Mouse (Mus musculus) lung, embryonic 15.5 days (tissue): ENCODE data around the gene Zbtb34. TPM values are rescaled to one million over a fixed set of nuclear protein-coding genes. Genes with fewer than 3 reads are reported as not detected.

ENCODE experiments used
- ATAC-seq: fragments of 200-750 bp; cut with Nextera tagmentation; 2 replicates; pipeline ENCODE4 v1.8.0; 2017; ENCODE audit warnings: moderate number of reproducible peaks, borderline replicate concordance; ENCODE audit not compliant: low FRiP score, low TSS enrichment; ENCODE audit errors: extremely low read depth
- H3K27ac ChIP-seq: fragments of 300-500 bp; sonication (generic); 2 replicates; pipeline ENCODE4 v1.5.1; 2015; ENCODE audit warnings: moderate library complexity, mild to moderate bottlenecking, inconsistent platforms
- H3K27me3 ChIP-seq: fragments of 300-500 bp; sonication (generic); 2 replicates; pipeline ENCODE4 v1.6.1; 2015; ENCODE audit warnings: inconsistent platforms
- H3K36me3 ChIP-seq: fragments of 300-500 bp; sonication (generic); 2 replicates; pipeline ENCODE4 v1.6.1; 2015; ENCODE audit warnings: inconsistent platforms
- H3K4me1 ChIP-seq: fragments of 300-500 bp; sonication (generic); 2 replicates; pipeline ENCODE4 v1.6.1; 2015; ENCODE audit warnings: inconsistent platforms
- H3K4me2 ChIP-seq: fragments of 300-500 bp; sonication (generic); 2 replicates; pipeline ENCODE4 v1.6.1; 2015; ENCODE audit warnings: inconsistent platforms, mild to moderate bottlenecking, moderate library complexity
- H3K4me3 ChIP-seq: fragments of 300-500 bp; sonication (generic); 2 replicates; pipeline ENCODE4 v1.5.1; 2015; ENCODE audit warnings: mild to moderate bottlenecking, inconsistent platforms
- H3K9ac ChIP-seq: fragments of 300-500 bp; sonication (generic); 2 replicates; pipeline ENCODE4 v1.6.1; 2015; ENCODE audit warnings: inconsistent platforms
- H3K9me3 ChIP-seq: fragments of 300-500 bp; sonication (generic); 2 replicates; pipeline ENCODE4 v1.6.1; 2016; ENCODE audit warnings: inconsistent platforms
- WGBS: fragments of 180-500 bp; shearing (Covaris S2); methylation state at CpG from one replicate; pipeline ENCODE4 v1.1.7; 2015; 5-methylcytosine and 5-hydroxymethylcytosine counted together
- polyA plus RNA-seq: library from polyadenylated mRNA; unstranded; fragments of >200 nt; fragmentation: Nextera tagmentation; extraction: Ambion mirVana; gene quantifications from 2 replicates; pipeline ENCODE4 v1.2.1, GENCODE M21; 2015

Zbtb34 gene
- 6.6 and 7.5 TPM in 2 replicates for polyA plus RNA-seq

DNA sequence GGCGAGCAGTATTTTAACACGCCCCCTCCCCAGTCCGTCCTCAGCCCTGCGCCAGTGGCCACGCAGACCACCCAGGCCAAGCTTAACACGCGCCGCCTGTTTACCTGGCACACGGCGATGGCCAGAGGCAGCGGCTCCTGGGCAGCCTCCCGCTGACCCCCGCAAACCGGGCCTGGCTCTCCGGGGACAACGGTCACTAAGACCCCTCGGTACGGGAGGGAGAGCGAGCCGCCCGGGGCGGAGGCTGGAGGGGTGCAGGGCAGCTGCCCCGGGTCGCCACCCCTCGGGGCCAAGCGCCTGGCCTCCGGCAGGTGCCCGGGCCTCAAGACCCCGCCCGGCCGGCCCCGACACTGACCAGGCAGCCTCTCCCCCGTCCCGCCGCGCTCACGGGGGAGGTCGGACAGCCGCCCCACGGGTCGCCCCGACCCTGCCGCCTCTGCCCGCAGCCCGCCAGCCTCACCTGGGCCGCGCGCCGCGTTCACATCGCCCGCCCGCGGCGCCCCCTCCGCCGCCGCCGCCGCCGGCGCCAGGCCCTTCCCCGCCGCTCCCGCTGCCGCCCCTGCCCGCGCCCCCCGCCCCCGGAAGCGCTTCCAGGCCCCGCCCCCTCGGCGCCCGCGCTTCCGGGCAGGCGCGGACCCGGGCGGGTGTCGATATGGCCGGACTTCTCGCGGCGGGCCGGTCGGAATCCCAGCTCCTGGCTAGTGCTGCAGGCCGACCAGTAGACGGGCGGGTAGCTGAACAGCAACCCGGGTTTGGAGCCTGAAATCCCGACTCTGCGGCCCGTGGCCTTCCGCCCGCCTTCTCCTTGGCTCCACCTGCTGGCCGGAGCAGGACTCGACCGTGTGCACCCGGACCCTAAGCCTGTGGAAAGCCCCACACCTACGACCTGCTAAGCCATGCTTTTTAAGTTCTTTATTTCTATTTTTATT lies at the start of gene Zbtb34:
Zbtb34 (minus strand) TSS at position 554 of the 929 bp plus-strand sequence.
- Histone ChIP-seq H3K9me3 (no peaks in the 10 kb centered on the region), H3K27me3 (no peaks in the 10 kb centered on the region), H3K4me3 (peak within 1 kb of the TSS; percentile 83), H3K4me1 (peaks cover 41% of the 10 kb centered on the region), H3K36me3 (peaks cover 16% of the 10 kb centered on the region), H3K27ac (peak within 1 kb of the TSS; percentile 84), H3K9ac (peak within 1 kb of the TSS; percentile 87), H3K4me2 (peak within 1 kb of the TSS; percentile 64)
- under 1% methylated on average over 63 of the region's 102 CpGs for WGBS
- peak; percentile 64 for ATAC-seq

DNA sequence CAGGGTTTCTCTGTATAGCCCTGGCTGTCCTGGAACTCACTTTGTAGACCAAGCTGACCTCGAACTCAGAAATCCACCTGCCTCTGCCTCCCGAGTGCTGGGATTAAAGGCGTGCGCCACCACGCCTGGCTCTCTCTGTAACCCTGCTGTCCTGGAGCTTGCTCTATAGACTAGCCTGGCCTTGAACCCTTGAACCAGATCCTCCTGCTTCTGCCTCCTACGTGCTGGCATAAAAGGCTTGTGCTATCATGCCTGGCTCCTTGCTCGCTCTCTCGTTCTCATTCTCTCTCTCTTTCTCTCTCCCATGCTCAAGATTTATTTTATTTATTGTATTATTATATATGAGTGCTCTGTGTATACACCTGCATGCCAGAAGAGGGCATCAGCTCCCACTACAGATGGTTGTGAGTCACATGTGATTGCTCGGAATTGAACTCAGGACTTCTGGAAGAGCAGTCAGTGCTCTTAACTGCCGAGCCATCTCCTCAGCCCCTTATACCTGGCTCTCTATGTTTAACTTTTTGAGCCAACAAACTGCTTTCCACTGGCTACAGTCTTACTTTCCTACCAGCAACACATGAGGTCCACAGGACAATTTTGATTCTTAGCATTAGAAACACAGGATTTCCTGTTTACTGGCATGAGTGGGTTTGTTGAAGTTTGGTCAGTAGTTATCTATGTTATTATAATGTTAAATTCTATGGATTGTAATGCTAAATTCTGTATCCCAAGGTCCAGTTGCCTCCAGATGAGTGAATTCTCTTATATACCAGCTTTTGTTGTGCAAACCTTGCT lies 47.0 kb upstream of the Zbtb34 start:
- H3K4me3 ChIP-seq, result no peak overlapping the region

DNA sequence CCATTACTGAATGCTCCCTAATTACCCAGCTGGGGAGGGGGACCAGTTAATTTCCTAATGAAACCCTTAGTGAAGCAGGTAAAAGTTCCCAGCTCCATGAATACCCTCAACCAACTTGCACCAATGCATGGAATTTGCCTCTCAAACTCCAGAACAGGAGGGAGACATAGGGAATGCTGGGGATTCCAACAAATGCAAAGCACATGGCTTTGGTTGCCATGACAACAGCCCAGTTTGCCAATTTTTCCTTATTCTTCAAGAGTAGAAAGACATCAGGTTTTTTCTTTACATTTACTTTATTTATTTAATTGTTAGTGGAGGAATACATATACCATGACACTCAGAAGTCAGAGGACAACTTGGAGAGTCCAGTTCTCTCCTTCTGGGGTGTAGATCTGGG lies 44.8 kb upstream of the Zbtb34 start:
- Histone ChIP-seq H3K4me3 (no peak overlapping the region), H3K9ac (no peak overlapping the region), H3K27ac (no peak overlapping the region), H3K4me1 (no peaks in the 10 kb centered on the region), H3K27me3 (no peaks in the 10 kb centered on the region; the same call in none of the 2 replicates), H3K4me2 (no peak overlapping the region), H3K9me3 (no peaks in the 10 kb centered on the region), H3K36me3 (no peaks in the 10 kb centered on the region)
- ATAC-seq, result no peak

More for the DNA sequence above, 47.0 kb upstream of the Zbtb34 start:
- H3K27ac ChIP-seq, result no peak overlapping the region
- no peak overlapping the region for H3K4me2 ChIP-seq
- 84% methylated on average over 10 of the region's 10 CpGs for WGBS
- no peak for ATAC-seq
- no peaks in the 10 kb centered on the region for H3K4me1 ChIP-seq
- no peaks in the 10 kb centered on the region; the same call in 1 of the 2 replicates for H3K27me3 ChIP-seq
- no peaks in the 10 kb centered on the region for H3K9me3 ChIP-seq
- no peak overlapping the region for H3K9ac ChIP-seq
- H3K36me3 ChIP-seq, result no peaks in the 10 kb centered on the region

DNA sequence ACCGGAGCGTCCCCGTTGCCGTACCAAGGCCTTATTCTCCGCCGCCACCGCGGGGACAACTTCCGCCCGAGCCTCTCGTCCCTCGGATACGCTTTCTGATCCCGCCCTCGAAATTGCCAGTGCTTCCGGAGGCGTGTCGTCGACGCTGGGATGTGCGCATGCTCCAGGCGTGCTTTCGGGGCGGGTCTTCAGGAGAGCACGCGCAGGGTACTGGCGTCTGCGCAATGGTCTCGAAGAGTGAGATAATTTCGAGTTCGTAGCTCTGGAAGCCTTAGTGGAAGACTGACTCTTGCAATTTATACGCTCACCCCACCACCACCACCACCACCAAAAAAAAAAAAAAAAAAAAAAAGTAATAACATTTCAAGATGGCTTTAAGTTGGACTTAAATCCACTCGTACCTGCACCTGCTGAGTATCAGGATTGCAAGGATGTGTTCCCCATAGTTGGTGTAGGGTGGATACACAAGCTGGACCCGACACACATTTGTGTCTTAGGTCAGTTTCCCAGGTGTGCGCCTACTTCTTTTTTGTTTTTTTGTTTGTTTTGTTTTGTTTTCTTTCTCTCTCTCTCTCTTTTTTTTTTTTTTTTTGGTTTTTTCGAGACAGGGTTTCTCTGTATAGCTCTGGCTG lies 37.5 kb upstream of the Zbtb34 start, which contains the start of gene Zbtb43:
Zbtb43 (minus strand) TSS at position 94 of the 632 bp plus-strand sequence.
- WGBS, result 5% methylated on average over 36 of the region's 36 CpGs
- H3K4me3 ChIP-seq, result peak within 1 kb of the TSS; percentile 92
- peak; percentile 94 for ATAC-seq
- no peaks in the 10 kb centered on the region for H3K9me3 ChIP-seq
- peaks cover 4% of the 10 kb centered on the region for H3K27me3 ChIP-seq
- peak within 1 kb of the TSS; percentile 36 for H3K27ac ChIP-seq
- peak within 1 kb of the TSS; percentile 80 for H3K4me2 ChIP-seq
- peaks cover 21% of the 10 kb centered on the region for H3K4me1 ChIP-seq
- peaks cover 8% of the 10 kb centered on the region; the same call in 1 of the 2 replicates for H3K36me3 ChIP-seq
- H3K9ac ChIP-seq, result peak within 1 kb of the TSS; percentile 88

DNA sequence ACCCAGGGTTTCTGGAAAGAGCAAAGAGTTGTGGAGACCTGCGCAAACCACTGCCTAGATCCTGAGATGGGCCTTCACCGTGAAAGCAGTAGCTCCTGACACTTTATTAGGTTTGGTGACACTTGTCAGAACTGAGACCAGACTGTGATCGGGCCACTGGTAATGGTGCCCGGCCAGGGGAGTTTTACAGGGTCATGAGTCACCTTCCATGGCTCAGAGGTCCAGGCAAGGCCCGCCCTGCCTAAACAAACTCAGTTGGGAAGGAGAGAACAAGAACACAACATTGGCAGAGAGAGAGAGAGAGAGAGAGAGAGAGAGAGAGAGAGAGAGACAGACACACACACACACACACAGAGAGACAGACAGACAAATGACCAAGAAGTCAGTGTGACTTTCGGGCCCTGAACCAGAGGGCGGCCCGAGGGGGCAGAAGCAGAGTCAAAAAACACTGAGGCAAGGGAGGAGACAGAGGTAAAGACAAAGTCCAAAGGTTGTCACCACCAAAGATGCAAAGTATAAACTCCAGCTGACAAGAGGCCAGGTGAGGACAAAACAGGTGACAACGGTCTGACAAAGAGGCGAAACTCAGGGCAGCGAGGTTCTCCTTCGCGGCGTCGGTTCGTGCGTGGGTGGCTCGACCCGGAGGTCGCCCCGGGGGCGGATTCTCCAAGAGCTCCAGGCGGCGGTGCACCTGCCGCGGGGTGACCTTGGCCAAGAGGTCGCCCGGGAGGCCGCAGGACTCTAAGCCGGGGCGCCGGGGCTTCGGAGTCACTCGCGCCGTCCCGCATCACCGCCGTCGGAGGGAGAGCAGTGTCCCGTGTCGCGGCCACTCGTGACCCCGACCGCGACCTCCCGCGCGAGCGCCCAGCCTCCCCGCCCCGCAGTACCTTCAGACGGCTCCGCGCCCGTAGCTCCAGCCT lies 36.7 kb upstream of the Zbtb34 start:
- no peak; the same call in 1 of the 2 replicates for ATAC-seq
- WGBS, result 4% methylated on average over 52 of the region's 57 CpGs

DNA sequence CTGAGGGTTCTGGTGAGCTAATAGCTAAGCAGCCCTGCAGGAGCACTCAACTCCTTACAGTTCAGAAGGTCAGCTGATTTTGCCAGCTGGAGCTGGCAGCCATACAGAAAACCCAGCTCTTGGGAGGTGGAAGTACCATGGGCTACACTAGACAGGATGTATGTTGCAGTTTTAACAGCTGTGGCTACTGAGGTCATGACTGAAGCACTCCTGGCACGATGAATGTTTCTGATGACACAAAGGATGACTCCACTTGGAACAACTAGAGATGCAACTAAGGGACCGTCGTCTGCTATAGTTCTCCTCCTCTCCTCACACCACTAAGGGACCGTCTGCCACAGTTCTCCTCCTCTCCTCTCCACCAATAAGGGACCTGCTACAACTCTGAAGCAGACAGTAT lies 34.8 kb upstream of the Zbtb34 start:
- H3K27ac ChIP-seq, result no peak overlapping the region
- WGBS, result 75% methylated on average over 4 of the region's 4 CpGs
- ATAC-seq, result no peak
- peaks cover 17% of the 10 kb centered on the region for H3K36me3 ChIP-seq
- H3K4me2 ChIP-seq, result 0 out of 2 replicates have a peak overlapping the region, but pooled peaks have one; percentile 0
- no peaks in the 10 kb centered on the region for H3K9me3 ChIP-seq
- peaks cover 21% of the 10 kb centered on the region for H3K4me1 ChIP-seq
- H3K9ac ChIP-seq, result no peak overlapping the region
- H3K4me3 ChIP-seq, result no peak overlapping the region
- H3K27me3 ChIP-seq, result peaks cover 4% of the 10 kb centered on the region; the same call in 1 of the 2 replicates

More for the DNA sequence above, 36.7 kb upstream of the Zbtb34 start:
- H3K27ac ChIP-seq, result peak overlapping the region; percentile 36
- no peaks in the 10 kb centered on the region for H3K9me3 ChIP-seq
- peak overlapping the region; percentile 80 for H3K4me2 ChIP-seq
- peak overlapping the region; percentile 92 for H3K4me3 ChIP-seq
- peaks cover 4% of the 10 kb centered on the region for H3K27me3 ChIP-seq
- H3K36me3 ChIP-seq, result peaks cover 13% of the 10 kb centered on the region
- H3K9ac ChIP-seq, result peak overlapping the region; percentile 88
- peaks cover 21% of the 10 kb centered on the region for H3K4me1 ChIP-seq

DNA sequence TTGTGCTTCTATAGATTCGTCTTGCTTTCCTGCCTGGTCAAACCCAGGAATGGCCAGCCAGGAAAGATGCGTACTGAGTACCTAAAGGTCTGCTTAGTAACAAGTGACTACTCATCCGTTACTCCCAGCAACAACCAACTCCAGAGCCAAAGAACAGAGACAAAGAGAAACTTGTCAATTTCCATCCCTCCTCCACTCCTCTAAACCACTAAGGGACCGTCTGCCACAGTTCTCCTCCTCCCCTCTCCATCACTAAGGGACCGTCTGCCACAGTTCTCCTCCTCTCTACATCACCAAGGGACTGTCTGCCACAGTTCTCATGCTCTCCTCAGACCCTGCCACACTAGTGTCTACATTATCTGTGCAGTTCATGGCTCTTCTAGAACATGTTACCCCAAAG lies 34.1 kb upstream of the Zbtb34 start:
- no peak overlapping the region for H3K4me3 ChIP-seq
- no peak overlapping the region for H3K27ac ChIP-seq
- peaks cover 4% of the 10 kb centered on the region; the same call in 1 of the 2 replicates for H3K27me3 ChIP-seq
- peaks cover 17% of the 10 kb centered on the region for H3K36me3 ChIP-seq
- no peak for ATAC-seq
- WGBS, result 72% methylated on average over 5 of the region's 5 CpGs
- no peak overlapping the region for H3K4me2 ChIP-seq
- H3K9ac ChIP-seq, result no peak overlapping the region
- H3K4me1 ChIP-seq, result peaks cover 21% of the 10 kb centered on the region
- no peaks in the 10 kb centered on the region for H3K9me3 ChIP-seq

DNA sequence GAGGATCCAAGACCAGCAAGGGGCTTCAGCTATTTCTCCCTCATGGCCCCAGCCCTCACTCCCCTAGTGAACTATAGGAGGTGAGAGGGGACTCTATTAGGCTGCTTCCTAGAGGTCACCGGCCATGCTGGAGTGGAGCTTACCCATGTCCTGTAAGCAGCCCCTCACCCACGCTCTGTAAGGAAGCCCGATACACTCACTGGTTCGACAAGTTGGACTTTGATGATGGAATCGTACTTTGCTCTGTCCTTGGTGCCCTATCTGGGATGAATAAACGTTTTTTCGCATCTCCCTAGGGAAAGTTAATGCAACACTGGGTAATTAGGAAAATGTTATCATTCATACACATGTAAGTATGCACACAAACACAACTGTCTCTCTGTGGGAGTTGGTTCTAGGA lies 30.9 kb upstream of the Zbtb34 start:
- H3K27ac ChIP-seq, result no peak overlapping the region
- peaks cover 13% of the 10 kb centered on the region for H3K4me1 ChIP-seq
- H3K9ac ChIP-seq, result no peak overlapping the region
- H3K9me3 ChIP-seq, result no peaks in the 10 kb centered on the region
- H3K4me2 ChIP-seq, result no peak overlapping the region
- H3K4me3 ChIP-seq, result no peak overlapping the region
- H3K27me3 ChIP-seq, result no peaks in the 10 kb centered on the region
- ATAC-seq, result no peak
- H3K36me3 ChIP-seq, result peaks cover 20% of the 10 kb centered on the region
- WGBS, result 89% methylated on average over 7 of the region's 7 CpGs

DNA sequence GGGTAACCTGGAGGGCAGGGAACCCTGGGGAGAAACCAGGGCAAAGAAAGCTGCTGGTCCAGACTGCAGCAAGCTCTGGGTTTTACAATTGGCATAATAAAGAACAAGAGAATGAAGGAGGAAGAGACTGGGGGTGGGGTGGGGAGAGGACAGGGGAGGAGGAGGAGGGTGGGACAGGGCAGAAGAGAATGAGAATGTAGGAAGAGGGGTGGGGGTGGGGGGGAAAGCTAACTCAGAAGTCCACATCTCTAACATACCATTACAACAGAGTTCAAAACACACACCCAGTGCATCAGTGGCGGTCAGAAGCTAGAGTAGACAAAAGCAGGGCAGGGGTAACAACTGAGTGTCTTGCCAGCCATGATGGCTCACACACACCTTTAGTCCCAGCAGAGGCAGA lies 29.9 kb upstream of the Zbtb34 start:
- ATAC-seq, result no peak
- Histone ChIP-seq H3K4me2 (no peak overlapping the region), H3K27ac (no peak overlapping the region), H3K9me3 (no peaks in the 10 kb centered on the region), H3K4me3 (no peak overlapping the region), H3K36me3 (peaks cover 23% of the 10 kb centered on the region), H3K4me1 (peaks cover 4% of the 10 kb centered on the region), H3K9ac (no peak overlapping the region), H3K27me3 (no peaks in the 10 kb centered on the region)
- 88% methylated on average over 1 of the region's 1 CpGs for WGBS

DNA sequence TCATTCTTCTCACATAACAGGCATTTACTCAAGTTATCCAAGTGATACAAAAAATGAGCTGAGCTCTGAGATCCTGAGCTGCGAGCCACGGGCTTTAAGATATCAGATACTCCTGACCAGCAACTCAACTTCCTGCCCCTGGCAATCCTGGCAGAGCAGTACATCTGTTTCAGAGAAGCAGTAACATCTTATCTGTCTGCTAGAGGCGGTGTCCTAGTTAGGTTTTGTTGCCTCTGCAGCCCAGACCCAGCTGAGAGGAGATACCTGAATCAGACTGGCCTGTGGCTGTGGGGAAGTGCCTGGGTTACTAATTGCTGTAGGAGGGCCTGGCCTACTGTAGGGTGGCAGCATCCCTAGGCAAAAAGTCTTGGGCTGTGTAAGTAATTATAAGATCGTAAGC lies 28.5 kb upstream of the Zbtb34 start:
- peaks cover 26% of the 10 kb centered on the region for H3K36me3 ChIP-seq
- no peak overlapping the region for H3K4me2 ChIP-seq
- H3K27ac ChIP-seq, result no peak overlapping the region
- no peak overlapping the region for H3K9ac ChIP-seq
- no peaks in the 10 kb centered on the region for H3K27me3 ChIP-seq
- 70% methylated on average over 4 of the region's 4 CpGs for WGBS
- no peak for ATAC-seq
- no peak overlapping the region for H3K4me3 ChIP-seq
- no peaks in the 10 kb centered on the region for H3K4me1 ChIP-seq
- H3K9me3 ChIP-seq, result no peaks in the 10 kb centered on the region
